Mouse (Mus musculus) midbrain, embryonic 15.5 days (tissue): ENCODE measurements at regions not wholly inside any gene's neighbourhood (a gene's known extent, or its start where the extent isn't known, plus 50 kb on each side); places are given as distances from the start of the nearest gene placed in this dataset.

Experiments used
- ATAC-seq: fragments of 200-750 bp; cut with Nextera tagmentation; replicated peaks from 2 replicates; pipeline ENCODE4 v1.8.0; 2017; ENCODE audit warnings: moderate TSS enrichment
- H3K27ac ChIP-seq: fragments of 300-500 bp; sonication (generic); 2 replicates; pipeline ENCODE4 v1.5.1; 2015; ENCODE audit warnings: mild to moderate bottlenecking, inconsistent platforms
- H3K27me3 ChIP-seq: fragments of 300-500 bp; sonication (generic); replicated peaks from 2 replicates; pipeline ENCODE4 v1.6.1; 2015; ENCODE audit warnings: inconsistent platforms
- H3K36me3 ChIP-seq: fragments of 300-500 bp; sonication (generic); replicated peaks from 2 replicates; pipeline ENCODE4 v1.6.1; 2015; ENCODE audit warnings: inconsistent platforms
- H3K4me1 ChIP-seq: fragments of 300-500 bp; sonication (generic); 2 replicates; pipeline ENCODE4 v1.6.1; 2015; ENCODE audit warnings: inconsistent platforms
- H3K4me2 ChIP-seq: fragments of 300-500 bp; sonication (generic); 2 replicates; pipeline ENCODE4 v1.6.1; 2015; ENCODE audit warnings: inconsistent platforms, mild to moderate bottlenecking, moderate library complexity
- H3K4me3 ChIP-seq: fragments of 300-500 bp; sonication (generic); 2 replicates; pipeline ENCODE4 v1.5.1; 2015; ENCODE audit warnings: mild to moderate bottlenecking, inconsistent platforms
- H3K9ac ChIP-seq: fragments of 300-500 bp; sonication (generic); 2 replicates; pipeline ENCODE4 v1.6.1; 2015; ENCODE audit warnings: mild to moderate bottlenecking, inconsistent platforms
- H3K9me3 ChIP-seq: fragments of 300-500 bp; sonication (generic); 2 replicates; pipeline ENCODE4 v1.6.1; 2016; ENCODE audit warnings: inconsistent platforms
- WGBS: fragments of 180-500 bp; shearing (Covaris S2); methylation state at CpG from one replicate; pipeline ENCODE4 v1.1.7; 2015; ENCODE audit warnings: mixed read lengths; 5-methylcytosine and 5-hydroxymethylcytosine counted together

- Histone ChIP-seq H3K9ac (no peak overlapping the region), H3K9me3 (no peaks in the 10 kb centered on the region), H3K4me2 (no peak overlapping the region), H3K36me3 (no peaks in the 10 kb centered on the region), H3K4me3 (no peak overlapping the region), H3K27ac (no peak overlapping the region), H3K4me1 (no peaks in the 10 kb centered on the region), H3K27me3 (no peaks in the 10 kb centered on the region)
- WGBS, result 29% methylated on average over 2 of the region's 2 CpGs
- ATAC-seq, result no peak
These were observed 659.9 kb downstream of the Ets1 start for GRCm38 (mm10) chr9:33295925-33296324.

DNA sequence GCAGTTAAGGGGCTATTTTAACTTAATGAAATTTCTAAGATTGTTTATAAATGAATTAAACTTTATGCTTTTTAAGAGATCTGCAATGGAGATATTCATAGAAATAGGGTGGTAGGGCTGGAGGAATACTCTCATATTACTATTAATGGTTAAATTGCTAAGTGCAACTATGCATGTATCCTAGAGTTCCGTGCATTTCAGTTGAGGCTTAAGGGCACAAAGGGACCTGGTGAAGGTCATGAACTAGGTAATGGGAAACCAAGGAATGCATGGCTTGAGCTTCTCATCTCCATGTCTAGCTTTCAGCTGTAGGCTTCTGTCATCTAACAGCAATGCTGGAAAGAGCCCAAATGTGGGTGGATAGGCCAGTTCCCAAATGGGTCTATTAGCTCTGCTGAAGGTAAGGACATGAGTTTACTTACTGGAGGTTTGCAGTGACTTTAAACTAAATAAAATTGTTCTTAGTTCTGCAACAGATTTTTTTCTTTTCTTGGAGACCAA is 683.6 kb downstream of the Ets1 start:
- Histone ChIP-seq H3K9ac (no peak overlapping the region), H3K9me3 (no peaks in the 10 kb centered on the region), H3K4me1 (no peaks in the 10 kb centered on the region), H3K27me3 (no peaks in the 10 kb centered on the region), H3K36me3 (no peaks in the 10 kb centered on the region), H3K4me3 (no peak overlapping the region), H3K27ac (no peak overlapping the region), H3K4me2 (no peak overlapping the region)
- WGBS, result 86% methylated on average over 1 of the region's 1 CpGs
- ATAC-seq, result no peak

DNA sequence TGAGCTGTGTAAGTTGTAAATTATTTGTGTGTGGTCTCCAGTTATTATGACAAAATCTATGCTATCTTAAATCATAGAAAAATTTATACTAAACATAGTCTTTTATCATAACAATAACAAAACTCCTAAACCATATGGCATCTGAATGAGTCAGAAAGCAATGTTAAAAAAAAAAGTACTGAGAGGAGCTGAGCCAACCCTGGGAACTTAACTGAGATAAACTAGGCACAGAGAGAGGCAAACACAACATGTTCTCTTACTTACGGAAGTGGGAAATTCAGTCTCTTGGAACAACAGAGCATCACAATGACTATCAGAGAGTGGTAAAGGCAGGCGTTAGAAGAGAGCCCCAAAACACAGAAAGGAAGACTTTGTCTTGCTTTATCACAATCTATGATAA is 691.7 kb downstream of the Ets1 start:
- WGBS, result 87% methylated on average over 2 of the region's 2 CpGs
- no peak for ATAC-seq
- Histone ChIP-seq H3K9ac (no peak overlapping the region), H3K27me3 (no peaks in the 10 kb centered on the region), H3K4me3 (no peak overlapping the region), H3K36me3 (no peaks in the 10 kb centered on the region), H3K9me3 (no peaks in the 10 kb centered on the region), H3K4me1 (no peaks in the 10 kb centered on the region), H3K4me2 (no peak overlapping the region), H3K27ac (no peak overlapping the region)

- Histone ChIP-seq H3K27ac (no peak overlapping the region), H3K4me1 (no peaks in the 10 kb centered on the region), H3K36me3 (no peaks in the 10 kb centered on the region), H3K9me3 (no peaks in the 10 kb centered on the region), H3K9ac (no peak overlapping the region), H3K4me2 (no peak overlapping the region), H3K4me3 (no peak overlapping the region), H3K27me3 (no peaks in the 10 kb centered on the region)
- ATAC-seq, result no peak
These were observed 714.2 kb downstream of the Ets1 start for GRCm38 (mm10) chr9:33350258-33350657.

- no peaks in the 10 kb centered on the region for H3K9me3 ChIP-seq
- no peaks in the 10 kb centered on the region for H3K27me3 ChIP-seq
- no peak overlapping the region for H3K4me3 ChIP-seq
- H3K27ac ChIP-seq, result no peak overlapping the region
- no peaks in the 10 kb centered on the region for H3K36me3 ChIP-seq
- no peaks in the 10 kb centered on the region for H3K4me1 ChIP-seq
- no peak for ATAC-seq
- no peak overlapping the region for H3K4me2 ChIP-seq
- WGBS, result 90% methylated on average over 2 of the region's 2 CpGs
- H3K9ac ChIP-seq, result no peak overlapping the region
These were observed 720.6 kb downstream of the Ets1 start for GRCm38 (mm10) chr9:33356621-33357020.

DNA sequence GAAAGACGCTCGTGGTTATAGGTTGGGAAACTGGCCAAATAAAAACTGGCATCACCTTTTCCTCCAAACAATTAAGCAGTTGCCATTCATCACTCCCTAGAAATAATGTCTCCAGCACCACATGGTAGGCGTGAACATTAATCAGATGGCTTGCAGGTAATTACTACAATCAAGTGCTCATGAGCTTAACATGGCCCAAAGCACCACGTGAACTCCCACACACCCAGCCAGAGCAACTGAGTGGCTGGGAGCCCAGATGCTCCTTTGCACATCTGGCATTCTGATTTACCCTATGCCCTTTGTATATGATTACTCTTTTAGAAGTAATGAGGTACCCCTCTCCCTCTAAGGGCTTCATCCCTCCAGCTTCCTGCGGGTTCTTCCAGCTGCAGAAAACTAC is 724.9 kb downstream of the Ets1 start:
- Histone ChIP-seq H3K4me2 (no peak overlapping the region), H3K4me1 (no peaks in the 10 kb centered on the region), H3K9me3 (no peaks in the 10 kb centered on the region), H3K36me3 (no peaks in the 10 kb centered on the region), H3K9ac (no peak overlapping the region), H3K4me3 (no peak overlapping the region), H3K27me3 (no peaks in the 10 kb centered on the region), H3K27ac (no peak overlapping the region)
- ATAC-seq, result no peak
- WGBS, result 81% methylated on average over 5 of the region's 5 CpGs

GRCm38 (mm10) chr9:33389170-33389569 is 753.1 kb downstream of the Ets1 start:
- Histone ChIP-seq H3K27ac (no peak overlapping the region), H3K4me1 (no peaks in the 10 kb centered on the region), H3K36me3 (no peaks in the 10 kb centered on the region), H3K9me3 (no peaks in the 10 kb centered on the region), H3K4me3 (no peak overlapping the region), H3K9ac (no peak overlapping the region), H3K4me2 (no peak overlapping the region), H3K27me3 (no peaks in the 10 kb centered on the region)
- ATAC-seq, result no peak

GRCm38 (mm10) chr9:33404691-33405090 is 768.7 kb downstream of the Ets1 start:
- H3K4me3 ChIP-seq, result no peak overlapping the region
- ATAC-seq, result no peak
- no peak overlapping the region for H3K27ac ChIP-seq
- H3K36me3 ChIP-seq, result no peaks in the 10 kb centered on the region
- no peaks in the 10 kb centered on the region for H3K27me3 ChIP-seq
- no peak overlapping the region for H3K4me2 ChIP-seq
- WGBS, result 92% methylated on average over 4 of the region's 4 CpGs
- H3K4me1 ChIP-seq, result no peaks in the 10 kb centered on the region
- H3K9me3 ChIP-seq, result no peaks in the 10 kb centered on the region
- H3K9ac ChIP-seq, result no peak overlapping the region

GRCm38 (mm10) chr9:33407517-33407916 is 771.5 kb downstream of the Ets1 start:
- WGBS, result 92% methylated on average over 2 of the region's 2 CpGs
- H3K4me2 ChIP-seq, result no peak overlapping the region
- H3K9ac ChIP-seq, result no peak overlapping the region
- no peak overlapping the region for H3K4me3 ChIP-seq
- no peak overlapping the region for H3K27ac ChIP-seq
- ATAC-seq, result no peak
- H3K9me3 ChIP-seq, result no peaks in the 10 kb centered on the region
- no peaks in the 10 kb centered on the region for H3K27me3 ChIP-seq
- H3K4me1 ChIP-seq, result no peaks in the 10 kb centered on the region
- H3K36me3 ChIP-seq, result no peaks in the 10 kb centered on the region

- Histone ChIP-seq H3K4me1 (no peaks in the 10 kb centered on the region), H3K4me3 (no peak overlapping the region), H3K4me2 (no peak overlapping the region), H3K36me3 (no peaks in the 10 kb centered on the region), H3K27me3 (no peaks in the 10 kb centered on the region), H3K9ac (no peak overlapping the region), H3K9me3 (no peaks in the 10 kb centered on the region), H3K27ac (no peak overlapping the region)
- ATAC-seq, result no peak
- 31% methylated on average over 2 of the region's 2 CpGs for WGBS
These were observed 787.8 kb downstream of the Ets1 start for GRCm38 (mm10) chr9:33423781-33424180.

GRCm38 (mm10) chr9:33436459-33436858 is 800.4 kb downstream of the Ets1 start:
- Histone ChIP-seq H3K9me3 (no peaks in the 10 kb centered on the region), H3K4me2 (no peak overlapping the region), H3K9ac (no peak overlapping the region), H3K27me3 (no peaks in the 10 kb centered on the region), H3K27ac (no peak overlapping the region), H3K36me3 (no peaks in the 10 kb centered on the region), H3K4me1 (no peaks in the 10 kb centered on the region), H3K4me3 (no peak overlapping the region)
- WGBS, result 76% methylated on average over 4 of the region's 4 CpGs
- no peak for ATAC-seq

DNA sequence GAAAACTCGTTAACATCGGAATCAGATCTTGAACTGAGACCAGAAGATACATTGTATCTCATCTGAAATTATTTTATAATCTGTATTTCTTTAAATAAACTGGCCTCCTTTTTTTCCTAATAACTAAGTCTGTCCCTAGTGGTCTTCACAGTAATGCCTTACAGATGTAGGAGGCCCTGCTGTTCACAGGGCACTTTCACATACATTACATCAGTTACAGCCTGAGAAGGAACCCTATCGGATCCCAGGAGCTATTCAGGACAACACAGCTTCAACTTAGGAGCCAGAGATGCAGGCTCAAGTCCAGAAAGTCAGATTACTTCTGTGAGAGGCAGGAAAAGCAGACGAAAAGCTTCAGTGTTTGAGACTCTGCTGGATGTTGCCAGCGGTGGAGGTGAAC is 806.2 kb downstream of the Ets1 start:
- WGBS, result 78% methylated on average over 5 of the region's 5 CpGs
- Histone ChIP-seq H3K27ac (no peak overlapping the region), H3K27me3 (no peaks in the 10 kb centered on the region), H3K9me3 (no peaks in the 10 kb centered on the region), H3K9ac (no peak overlapping the region), H3K4me3 (no peak overlapping the region), H3K4me2 (no peak overlapping the region), H3K36me3 (no peaks in the 10 kb centered on the region), H3K4me1 (no peaks in the 10 kb centered on the region)
- no peak for ATAC-seq

- H3K27me3 ChIP-seq, result no peaks in the 10 kb centered on the region
- ATAC-seq, result no peak
- H3K4me2 ChIP-seq, result no peak overlapping the region
These were observed 809.9 kb downstream of the Ets1 start for GRCm38 (mm10) chr9:33445902-33446301.

DNA sequence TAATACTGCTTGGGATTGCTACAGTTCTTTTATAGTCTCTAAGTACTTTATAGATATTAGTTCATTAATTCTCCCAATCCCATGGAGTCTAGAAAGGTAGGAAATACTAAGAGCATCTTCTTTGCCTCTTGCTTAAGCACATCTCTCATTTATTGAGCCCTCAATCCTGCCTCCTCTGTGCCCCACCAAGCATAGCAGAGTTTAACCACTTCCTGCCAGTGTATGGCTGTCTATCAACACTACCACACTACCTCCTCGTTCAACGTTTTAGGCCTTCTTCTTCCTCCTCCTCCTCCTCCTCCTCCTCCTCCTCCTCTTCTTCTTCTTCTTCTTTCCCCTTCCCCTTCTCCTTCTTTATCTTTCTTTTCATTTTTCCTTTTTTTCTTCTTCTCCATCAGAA is 839.1 kb downstream of the Ets1 start:
- Histone ChIP-seq H3K4me1 (no peaks in the 10 kb centered on the region), H3K9me3 (no peaks in the 10 kb centered on the region), H3K4me2 (no peak overlapping the region), H3K36me3 (no peaks in the 10 kb centered on the region), H3K27me3 (no peaks in the 10 kb centered on the region), H3K9ac (no peak overlapping the region), H3K27ac (no peak overlapping the region), H3K4me3 (no peak overlapping the region)
- 80% methylated on average over 2 of the region's 2 CpGs for WGBS
- no peak for ATAC-seq

More at GRCm38 (mm10) chr9:33445902-33446301, 809.9 kb downstream of the Ets1 start:
- H3K4me1 ChIP-seq, result no peaks in the 10 kb centered on the region
- no peak overlapping the region for H3K27ac ChIP-seq
- H3K4me3 ChIP-seq, result no peak overlapping the region
- no peaks in the 10 kb centered on the region for H3K36me3 ChIP-seq
- no peak overlapping the region for H3K9ac ChIP-seq
- WGBS, result 47% methylated on average over 1 of the region's 1 CpGs
- no peaks in the 10 kb centered on the region for H3K9me3 ChIP-seq
